Mouse (Mus musculus) lung, adult 18-20 months (tissue): ENCODE data around the gene Relch.

Source experiments
- DNase-seq, 2 experiments: peaks; one replicate each; pipeline ENCODE4 v3.0.0; 2022; ENCODE audit warnings: mixed read lengths in 2 of 2

The Relch gene

DNA sequence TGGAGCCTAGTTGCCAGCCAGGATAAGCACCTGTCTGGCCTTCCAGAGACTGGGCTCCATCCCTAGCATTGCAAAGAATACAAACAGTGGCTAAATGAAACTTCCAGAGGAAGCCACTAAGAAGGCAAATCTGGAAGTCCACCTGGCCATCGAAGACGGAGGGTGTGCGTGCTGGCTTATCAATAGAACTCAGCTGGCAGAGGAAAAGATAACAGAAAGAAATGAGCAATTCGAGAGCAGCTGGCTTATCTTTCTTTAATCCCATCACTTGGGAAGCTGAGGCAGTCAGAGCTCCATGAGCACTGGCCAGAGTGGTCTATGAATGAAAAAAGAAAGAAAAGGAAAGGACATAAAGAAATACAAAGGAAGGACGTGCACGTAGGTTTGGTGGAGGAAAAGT, 136.9 kb downstream of the Relch start:
- DNase-seq, result no peak

DNA sequence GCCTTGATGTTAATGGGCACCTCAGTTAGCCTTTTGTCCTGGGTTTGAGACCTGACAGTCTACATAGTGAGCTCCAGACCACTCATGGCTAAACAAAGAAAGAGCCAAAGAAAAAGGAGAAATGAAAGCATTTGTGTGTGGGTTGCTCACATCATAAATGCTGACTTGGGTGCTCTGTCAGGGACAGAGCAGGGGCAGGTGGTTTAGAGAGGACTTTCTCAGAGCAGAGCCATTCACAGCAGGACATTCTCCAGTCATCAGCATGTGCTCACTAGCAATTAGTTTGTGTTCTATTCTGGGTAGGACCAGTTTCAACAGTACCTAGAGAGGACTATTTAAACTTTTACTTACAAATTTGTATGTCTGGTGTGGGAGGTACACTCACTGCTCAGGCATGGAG, 137.6 kb downstream of the Relch start:
- no peak for DNase-seq

DNA sequence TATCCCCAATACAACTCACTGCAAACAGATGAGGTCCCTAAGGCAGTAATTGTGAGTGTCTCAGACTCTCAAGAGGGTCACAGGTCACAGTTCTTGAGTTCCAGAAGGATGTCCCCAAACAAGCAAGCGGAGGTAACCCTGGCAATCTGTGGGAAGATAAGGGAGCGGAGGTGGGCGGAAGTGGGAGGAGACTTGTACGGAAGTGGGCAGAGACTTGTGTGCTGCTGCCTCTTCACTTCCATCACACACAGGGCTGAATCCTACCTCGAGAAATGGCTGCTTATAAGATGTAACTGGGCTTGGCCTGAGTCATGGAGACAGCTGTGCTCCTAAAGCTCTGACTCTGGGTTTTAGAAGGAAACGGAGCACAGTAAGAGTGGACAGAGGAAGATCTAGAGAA, 139.3 kb downstream of the Relch start:
- DNase-seq, result peak in 1 of 2 experiments; percentile 19

DNA sequence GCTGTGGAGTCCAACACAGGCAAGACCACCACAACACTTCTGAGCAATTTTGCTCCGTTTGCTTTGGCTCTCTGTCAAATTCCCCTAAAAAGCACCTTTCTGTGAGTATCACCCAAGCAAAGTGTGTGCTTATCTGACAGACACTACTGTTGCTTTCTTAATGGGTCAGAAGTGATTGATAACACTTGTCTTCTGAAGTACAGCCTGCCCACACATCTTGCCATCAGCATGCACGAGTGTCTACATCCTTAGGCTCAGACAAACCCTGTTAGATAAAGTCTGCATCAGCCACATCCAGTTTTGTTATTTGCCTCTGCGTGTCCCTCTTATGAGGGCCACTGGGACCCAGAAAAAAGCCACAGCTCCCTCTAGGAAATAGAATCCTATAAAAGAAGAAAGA, 140.6 kb downstream of the Relch start:
- no peak for DNase-seq
